Mouse (Mus musculus): Measurements from ENCODE around the gene Gm49380.

The Gm49380 gene

GRCm38 (mm10) chr9:44046426-44046825, 66.9 kb downstream of the Gm49380 start:
- DNase-seq (ENCODE audit: low spot score) = no peak

GRCm38 (mm10) chr9:44045884-44046272, 67.4 kb downstream of the Gm49380 start:
- DNase-seq (ENCODE audit: low spot score) = no peak

- DNase-seq (ENCODE audit: low spot score) = no peak
Observed at GRCm38 (mm10) chr9:44045158-44045883, 68.0 kb downstream of the Gm49380 start.

GRCm38 (mm10) chr9:44044426-44045157, 68.7 kb downstream of the Gm49380 start:
- no peak for DNase-seq (ENCODE audit: low spot score)

GRCm38 (mm10) chr9:44043708-44044425, 69.4 kb downstream of the Gm49380 start:
- DNase-seq (ENCODE audit: low spot score) = no peak

- DNase-seq (ENCODE audit: low spot score) = no peak
Observed at GRCm38 (mm10) chr9:44042836-44043707, 70.2 kb downstream of the Gm49380 start, which contains the start of gene Thy1. Thy1 (plus strand) TSS chr9:44043384.

- no peak for DNase-seq (ENCODE audit: low spot score)
Observed at GRCm38 (mm10) chr9:44042396-44042680, 71.0 kb downstream of the Gm49380 start.

GRCm38 (mm10) chr9:44041511-44042395, 71.5 kb downstream of the Gm49380 start:
- DNase-seq (ENCODE audit: low spot score) = no peak

- DNase-seq (ENCODE audit: low spot score) = no peak
Observed at GRCm38 (mm10) chr9:44037106-44037505, 76.2 kb downstream of the Gm49380 start.

GRCm38 (mm10) chr9:44033957-44034727, 79.2 kb downstream of the Gm49380 start:
- no peak for DNase-seq (ENCODE audit: low spot score)

- no peak for DNase-seq (ENCODE audit: low spot score)
Observed at GRCm38 (mm10) chr9:44033317-44033716, 80.0 kb downstream of the Gm49380 start.

- no peak for DNase-seq (ENCODE audit: low spot score)
Observed at GRCm38 (mm10) chr9:44031946-44032345, 81.4 kb downstream of the Gm49380 start.

- no peak for DNase-seq (ENCODE audit: low spot score)
Observed at GRCm38 (mm10) chr9:44031079-44031478, 82.2 kb downstream of the Gm49380 start.

- no peak for DNase-seq (ENCODE audit: low spot score)
Observed at GRCm38 (mm10) chr9:44030646-44031045, 82.7 kb downstream of the Gm49380 start.

GRCm38 (mm10) chr9:44029580-44030236, 83.6 kb downstream of the Gm49380 start:
- DNase-seq (ENCODE audit: low spot score) = no peak

GRCm38 (mm10) chr9:44024096-44024495, 89.2 kb downstream of the Gm49380 start:
- no peak for DNase-seq (ENCODE audit: low spot score)

GRCm38 (mm10) chr9:44022100-44022847, 91.0 kb downstream of the Gm49380 start:
- DNase-seq (ENCODE audit: low spot score) = no peak

GRCm38 (mm10) chr9:44020001-44020400, 93.3 kb downstream of the Gm49380 start:
- DNase-seq (ENCODE audit: low spot score) = no peak

- no peak for DNase-seq (ENCODE audit: low spot score)
Observed at GRCm38 (mm10) chr9:44017846-44018245, 95.5 kb downstream of the Gm49380 start.
